Mouse (Mus musculus) olfactory bulb, adult 2 months (tissue): Measurements from ENCODE around the gene Grin3b.

Experiments
- CTCF ChIP-seq: fragments of 200-500 bp; IDR thresholded peaks from 2 replicates; pipeline ENCODE4 v1.5.1; 2012; ENCODE audit warnings: low read depth, mild to moderate bottlenecking, low read length, moderate library complexity; ENCODE audit not compliant: insufficient read depth
- POLR2A ChIP-seq: fragments of 200-500 bp; IDR thresholded peaks from 2 replicates; pipeline ENCODE4 v1.6.1; 2012; ENCODE audit warnings: mild to moderate bottlenecking, low read depth, low read length, moderate library complexity; ENCODE audit not compliant: insufficient read depth

- TF ChIP-seq CTCF, result no peak
- TF ChIP-seq POLR2A, result no peak
These were observed 43.0 kb upstream of the Grin3b start for GRCm38 (mm10) chr10:79927324-79928029.
